Mouse (Mus musculus) heart, adult 11 months (tissue): ENCODE results near the gene Isg20l2.

Experiments used
- DNase-seq: peaks from one replicate; pipeline ENCODE4 v3.0.0; 2022

Isg20l2 gene

DNA sequence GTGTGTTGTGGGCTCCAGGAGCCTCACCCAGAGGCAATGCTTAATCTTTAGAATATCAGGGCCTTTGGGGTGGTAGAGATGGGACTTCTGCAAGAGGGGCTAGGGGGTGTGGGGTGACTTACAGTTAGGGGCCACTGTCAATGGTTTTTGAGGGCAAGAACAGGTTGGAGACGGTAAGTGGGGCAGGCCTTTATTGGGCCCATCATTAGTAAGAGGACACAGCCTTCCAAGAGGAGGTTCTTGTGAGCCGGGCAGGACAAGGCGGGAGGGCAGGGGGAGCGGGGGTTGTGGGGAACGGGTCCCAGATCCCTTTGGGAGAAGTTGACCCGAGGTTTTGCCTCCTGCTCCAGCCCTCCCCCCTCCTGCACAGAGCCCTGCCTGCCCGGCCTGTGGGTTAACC lies 16.6 kb upstream of the Isg20l2 start:
- DNase-seq = peak; percentile 93

GRCm38 (mm10) chr3:87913891-87914290 lies 16.2 kb upstream of the Isg20l2 start:
- peak; percentile 89 for DNase-seq

GRCm38 (mm10) chr3:87916990-87917389 lies 13.1 kb upstream of the Isg20l2 start:
- no peak for DNase-seq

GRCm38 (mm10) chr3:87918551-87918950 lies 11.6 kb upstream of the Isg20l2 start:
- DNase-seq = no peak

GRCm38 (mm10) chr3:87919336-87920108 lies 10.6 kb upstream of the Isg20l2 start, which contains the start of gene Mrpl24:
TSS of gene Mrpl24 (plus strand) at chr3:87919506.
- DNase-seq = peak; percentile 99

- no peak for DNase-seq
These were observed 9.7 kb upstream of the Isg20l2 start for GRCm38 (mm10) chr3:87920270-87920943.

DNA sequence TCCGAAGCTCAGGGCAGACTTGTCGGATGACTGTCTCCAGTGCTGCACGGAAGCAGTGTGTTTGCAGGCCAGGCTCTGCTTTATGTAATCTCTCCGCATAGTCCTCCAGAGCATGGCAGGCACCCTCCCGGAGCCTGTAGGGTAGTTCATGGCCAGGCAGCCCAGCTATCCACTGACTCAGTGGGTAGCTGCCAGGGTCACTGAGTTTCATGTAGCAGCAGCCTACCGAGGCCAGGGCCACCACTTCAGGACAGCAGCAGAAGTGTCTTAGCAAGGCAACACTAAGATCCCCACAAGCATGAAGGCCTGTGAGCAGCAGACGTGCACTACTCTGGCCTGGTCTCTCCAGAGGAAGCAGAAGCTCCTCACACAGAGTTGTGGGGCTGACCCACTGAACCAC lies 5.1 kb upstream of the Isg20l2 start:
- no peak for DNase-seq

DNA sequence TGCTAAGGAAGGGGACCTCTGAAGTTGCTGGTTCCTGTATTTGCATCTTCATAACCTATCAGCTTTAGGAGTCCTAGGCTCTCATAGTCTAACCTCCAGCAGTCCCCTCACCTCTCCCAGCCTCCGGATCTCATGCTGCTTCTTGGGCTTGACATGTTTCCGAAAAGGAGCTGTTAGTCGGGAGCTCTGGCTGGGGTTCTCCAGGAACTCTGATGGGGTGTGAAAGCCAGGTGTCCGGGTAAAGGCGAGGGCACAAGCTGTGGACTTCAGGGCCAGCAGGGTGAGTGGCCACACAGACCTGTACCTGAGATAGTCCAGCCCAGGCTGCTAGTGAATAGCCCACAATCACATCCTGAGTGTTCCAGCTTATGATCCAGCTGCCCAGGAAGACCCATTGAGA lies 2.7 kb upstream of the Isg20l2 start:
- peak; percentile 90 for DNase-seq

DNA sequence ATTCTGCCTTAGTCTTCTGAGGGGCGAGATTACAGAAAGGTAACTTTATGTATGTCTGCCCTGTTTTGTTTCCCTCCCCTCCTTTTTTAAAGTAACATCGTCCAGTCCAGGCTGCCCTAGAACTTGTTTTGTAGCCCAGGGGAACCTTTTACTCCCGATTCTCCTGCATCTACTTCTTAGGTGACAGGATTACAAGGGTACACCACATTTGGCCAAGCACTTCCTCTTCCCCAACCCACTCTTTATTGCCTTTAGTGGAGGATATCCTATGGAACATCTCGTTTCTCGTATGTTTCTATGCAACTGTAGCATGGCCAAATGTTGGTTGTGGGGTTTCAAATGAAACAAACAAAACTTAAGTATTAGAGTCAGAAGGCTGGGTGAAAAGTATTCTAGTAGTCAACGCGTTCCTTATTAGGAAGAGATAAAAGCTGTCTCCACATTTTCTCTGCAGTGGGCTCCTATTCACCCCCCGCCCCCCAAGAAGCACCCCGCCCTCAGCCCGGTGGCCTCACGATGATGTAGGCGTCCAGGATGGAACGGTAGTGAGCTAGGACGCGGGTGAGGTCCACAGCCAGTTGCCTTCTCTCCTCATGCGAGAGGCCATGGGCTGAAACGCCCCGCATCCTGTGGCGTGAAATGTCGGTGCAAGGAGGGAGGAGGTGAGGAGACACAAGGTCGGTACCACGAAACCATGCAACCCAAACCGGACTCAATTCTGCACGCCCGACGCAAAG lies 605 bp upstream of the Isg20l2 start:
- no peak for DNase-seq

- no peak for DNase-seq
These were observed 3.9 kb downstream of the Isg20l2 start for GRCm38 (mm10) chr3:87934026-87934425.

GRCm38 (mm10) chr3:87934501-87934900 lies 4.4 kb downstream of the Isg20l2 start:
- no peak for DNase-seq

GRCm38 (mm10) chr3:87935201-87935600 lies 5.1 kb downstream of the Isg20l2 start:
- DNase-seq = no peak

DNA sequence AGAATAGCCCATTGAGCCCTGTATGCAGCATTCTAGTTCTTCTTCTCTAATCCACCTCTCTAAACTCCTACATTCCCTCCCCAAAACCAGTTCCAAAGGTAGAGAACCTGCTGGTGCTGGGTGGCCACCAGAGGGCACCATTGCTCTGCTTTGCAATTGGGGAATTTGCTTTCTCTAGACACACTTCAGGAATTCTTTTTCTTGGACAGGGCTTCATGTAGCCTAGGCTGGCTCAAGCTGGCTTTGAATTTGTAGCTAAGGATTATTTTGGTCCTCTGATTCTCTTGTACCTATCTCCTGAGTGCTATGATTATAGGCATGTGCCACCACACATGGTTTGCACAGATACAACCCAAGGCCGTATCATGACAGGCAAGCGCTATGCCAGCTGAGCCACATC lies 5.7 kb downstream of the Isg20l2 start:
- peak; percentile 91 for DNase-seq

DNA sequence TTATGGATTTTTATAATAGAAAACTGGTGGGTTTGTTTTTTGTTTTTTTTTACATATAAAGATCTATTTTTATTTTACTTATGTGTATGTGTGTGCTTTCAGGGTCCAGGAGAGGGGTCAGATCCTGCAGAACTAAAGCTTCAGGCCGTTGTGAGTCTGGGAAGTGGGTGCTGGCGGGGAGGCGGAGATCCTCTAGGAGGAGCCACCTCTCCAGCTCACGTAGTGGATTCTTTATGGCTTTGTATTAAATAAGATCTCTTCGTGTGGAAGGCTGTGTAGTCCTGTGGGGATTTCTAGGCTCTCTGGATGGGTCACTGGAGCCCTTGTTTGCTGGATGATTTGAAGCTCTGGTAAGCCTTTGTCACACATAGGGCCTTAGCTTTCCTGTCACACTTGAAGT lies 10.5 kb downstream of the Isg20l2 start:
- no peak for DNase-seq

DNA sequence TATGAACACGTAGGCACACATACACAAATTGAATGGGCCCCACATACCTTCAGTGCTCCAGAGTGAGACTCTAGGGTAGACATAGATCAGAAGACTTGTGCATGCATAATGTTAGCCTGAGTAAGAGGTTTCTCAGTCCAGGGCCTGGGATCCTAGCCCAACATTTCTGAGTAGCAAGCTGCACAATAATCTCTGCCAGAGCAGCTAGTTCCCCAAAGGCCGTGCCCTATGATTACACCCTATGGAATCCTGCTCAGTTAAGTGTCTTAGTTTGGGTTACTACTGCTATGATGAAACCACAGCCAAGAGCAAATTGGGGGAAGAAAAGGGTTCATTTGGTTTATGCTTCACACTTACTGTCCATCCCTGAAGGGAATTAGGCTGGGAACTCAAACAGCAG lies 12.4 kb downstream of the Isg20l2 start:
- no peak for DNase-seq

DNA sequence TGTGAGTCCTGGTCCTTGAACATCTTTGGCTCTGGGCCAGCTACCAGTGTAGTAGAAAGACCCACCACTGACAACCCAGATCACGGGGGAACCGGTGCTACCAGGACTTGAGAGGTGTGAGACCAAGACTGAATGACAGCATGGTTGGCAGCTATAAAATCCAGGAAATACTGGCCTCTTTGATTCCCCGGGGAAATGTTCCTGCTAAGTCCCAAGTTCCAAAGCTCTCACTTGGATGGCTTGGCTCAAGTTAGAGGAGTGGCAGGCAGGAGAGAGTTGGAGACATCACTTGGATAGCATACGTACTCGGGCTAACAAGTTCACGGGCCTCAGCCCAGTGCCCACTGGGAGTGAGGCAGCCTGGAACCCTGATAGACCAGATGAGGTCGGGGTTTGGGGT lies 13.5 kb downstream of the Isg20l2 start:
- no peak for DNase-seq

DNA sequence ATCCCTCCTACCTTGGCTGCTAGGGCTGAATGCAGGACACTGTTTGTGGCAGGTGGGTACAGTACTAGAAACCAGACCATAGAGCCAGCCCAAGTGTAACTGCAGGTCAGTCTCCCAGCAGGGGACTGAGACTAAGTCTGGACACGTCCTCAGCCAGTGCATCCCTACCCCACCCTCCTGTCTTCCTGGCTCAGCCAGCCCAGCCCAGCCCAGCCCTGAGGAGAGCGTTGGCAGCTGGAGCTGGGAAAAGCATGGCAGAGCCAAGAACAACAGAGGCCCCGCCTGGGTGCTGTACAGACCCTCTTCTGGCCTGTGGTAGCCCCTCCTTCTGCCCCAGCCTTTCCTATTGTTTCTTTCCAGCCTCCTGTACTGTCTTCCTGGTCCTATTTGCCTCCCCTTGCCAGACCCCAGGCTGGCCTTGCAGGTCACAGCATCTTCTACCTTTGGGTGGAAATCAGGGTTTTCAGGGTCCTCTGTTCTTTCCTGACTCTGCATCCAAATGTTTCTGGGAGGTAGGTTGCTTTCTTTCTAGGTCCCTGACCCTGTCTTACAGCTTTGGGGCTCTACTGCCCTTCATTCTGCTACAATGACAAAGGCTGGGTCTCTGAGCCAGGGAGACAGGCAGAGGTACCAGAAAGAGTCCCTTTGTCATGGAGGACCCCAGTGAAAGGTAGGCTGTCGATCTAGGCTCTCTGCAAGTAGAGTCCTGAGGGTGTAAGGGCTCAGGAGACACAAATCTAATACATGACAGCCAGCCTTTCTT lies 14.9 kb downstream of the Isg20l2 start:
- DNase-seq = peak; percentile 95

- DNase-seq = no peak
These were observed 15.8 kb downstream of the Isg20l2 start for GRCm38 (mm10) chr3:87945781-87946540.

- DNase-seq = no peak
These were observed 16.4 kb downstream of the Isg20l2 start for GRCm38 (mm10) chr3:87946541-87946860.

- DNase-seq = no peak
These were observed 17.1 kb downstream of the Isg20l2 start for GRCm38 (mm10) chr3:87947056-87947810.

DNA sequence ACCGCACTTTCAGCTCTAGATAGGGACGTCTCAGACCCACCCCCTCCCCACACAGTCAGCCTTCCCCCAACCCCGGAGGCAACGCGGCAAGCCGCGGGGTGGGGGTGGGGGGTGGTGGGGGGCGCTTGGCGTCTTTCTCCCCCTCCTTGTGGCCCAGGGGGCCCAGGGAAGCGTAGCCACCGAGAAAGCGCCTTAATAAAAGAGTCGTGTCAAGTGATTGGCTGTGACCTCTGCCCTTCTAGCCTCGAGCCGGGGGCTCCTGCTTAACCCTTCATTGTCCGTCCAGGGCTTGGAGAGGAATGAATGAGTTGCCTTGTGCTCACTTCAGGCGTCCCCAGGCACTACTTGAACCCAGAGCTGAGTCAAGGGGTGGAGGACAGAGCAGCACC lies 17.7 kb downstream of the Isg20l2 start:
- no peak for DNase-seq
